Mouse (Mus musculus) MEL (cell line): ENCODE measurements at regions not wholly inside any gene's neighbourhood (a gene's known extent, or its start where the extent isn't known, plus 50 kb on each side); places are given as distances from the start of the nearest gene placed in this dataset.

Experiments used
- DNase-seq: peaks from one replicate; pipeline ENCODE4 v3.0.0; 2011; ENCODE audit warnings: low read depth, low spot score
- H3K27ac ChIP-seq: 2 replicates; pipeline ENCODE4 v1.5.1; 2012; ENCODE audit warnings: low read depth, mild to moderate bottlenecking, control low read depth, low read length, moderate library complexity; ENCODE audit not compliant: control insufficient read depth
- H3K27me3 ChIP-seq, 2 experiments: fragments of 150-350 bp in 1 of 2; sonication (generic) in 1 of 2; 2 replicates each; pipeline ENCODE4 v1.6.1; 2012; ENCODE audit warnings: low read length in 2 of 2, mild to moderate bottlenecking in 2 of 2, improper control_type of control experiment in 1 of 2, moderate library complexity in 1 of 2; ENCODE audit not compliant: insufficient read depth in 2 of 2, control insufficient read depth in 1 of 2
- H3K36me3 ChIP-seq, 2 experiments: 2 replicates each; pipeline ENCODE4 v1.6.1; 2012 to 2014; ENCODE audit warnings: low read length in 2 of 2, improper control_type of control experiment in 1 of 2, inconsistent platforms in 1 of 2, mild to moderate bottlenecking in 1 of 2; ENCODE audit not compliant: insufficient read depth in 2 of 2, control insufficient read depth in 1 of 2
- H3K4me1 ChIP-seq, 2 experiments: fragments of 150-350 bp in 1 of 2; sonication (generic) in 1 of 2; 2 replicates each; pipeline ENCODE4 v1.6.1; 2012; ENCODE audit warnings: low read length in 2 of 2, improper control_type of control experiment in 1 of 2, mild to moderate bottlenecking in 1 of 2; ENCODE audit not compliant: insufficient read depth in 2 of 2, control insufficient read depth in 1 of 2
- H3K4me3 ChIP-seq, 2 experiments: fragments of 150-350 bp in 1 of 2; sonication (generic) in 1 of 2; 2 replicates each; pipeline ENCODE4 v1.5.1; 2012; ENCODE audit warnings: low read depth in 2 of 2, low read length in 2 of 2, mild to moderate bottlenecking in 2 of 2, moderate library complexity in 2 of 2, control low read depth in 1 of 2, improper control_type of control experiment in 1 of 2; ENCODE audit not compliant: control insufficient read depth in 1 of 2, insufficient read depth in 1 of 2
- H3K79me2 ChIP-seq: 2 replicates; pipeline ENCODE4 v1.6.1; 2012; ENCODE audit warnings: mild to moderate bottlenecking, low read length, moderate library complexity; ENCODE audit not compliant: control insufficient read depth, poor library complexity, insufficient read depth
- H3K9ac ChIP-seq: 2 replicates; pipeline ENCODE4 v1.6.1; 2012; ENCODE audit warnings: low read depth, mild to moderate bottlenecking, control low read depth, low read length, moderate library complexity; ENCODE audit not compliant: control insufficient read depth, poor library complexity, severe bottlenecking
- H3K9me3 ChIP-seq: fragments of 150-350 bp; sonication (generic); replicated peaks from 2 replicates; pipeline ENCODE4 v1.6.1; 2012; ENCODE audit warnings: mild to moderate bottlenecking, low read length, improper control_type of control experiment, moderate library complexity; ENCODE audit not compliant: insufficient read depth
- BHLHE40 ChIP-seq: IDR thresholded peaks from 2 replicates; pipeline ENCODE4 v1.6.1; 2012; ENCODE audit warnings: low read depth, mild to moderate bottlenecking, inconsistent platforms, low read length, improper control_type of control experiment, borderline replicate concordance
- CHD1 ChIP-seq: IDR thresholded peaks from 2 replicates; pipeline ENCODE4 v1.6.1; 2012; ENCODE audit warnings: low read depth, mild to moderate bottlenecking, inconsistent platforms, low read length, improper control_type of control experiment
- CTCF ChIP-seq, 3 experiments: IDR thresholded peaks in 2 of 3; conservative IDR thresholded peaks in 1 of 3; 2 replicates each; pipeline ENCODE4 v1.5.1; 2011 to 2012; ENCODE audit warnings: low read length in 3 of 3, low read depth in 2 of 3, mild to moderate bottlenecking in 2 of 3, improper control_type of control experiment in 1 of 3, inconsistent platforms in 1 of 3, mixed read lengths in 1 of 3, moderate library complexity in 1 of 3; ENCODE audit not compliant: control insufficient read depth in 1 of 3, insufficient read depth in 1 of 3, poor library complexity in 1 of 3, severe bottlenecking in 1 of 3
- E2F4 ChIP-seq: IDR thresholded peaks from 2 replicates; pipeline ENCODE4 v1.6.1; 2011; ENCODE audit warnings: low read depth, low read length, improper control_type of control experiment, borderline replicate concordance
- EP300 ChIP-seq, 2 experiments: IDR thresholded peaks; 2 replicates each; pipeline ENCODE4 v1.6.1; 2011; ENCODE audit warnings: improper control_type of control experiment in 2 of 2, low read length in 2 of 2, low read depth in 1 of 2, mild to moderate bottlenecking in 1 of 2
- GATA1 ChIP-seq: IDR thresholded peaks from 2 replicates; pipeline ENCODE4 v1.6.1; 2011; ENCODE audit warnings: low read depth, low read length, improper control_type of control experiment
- HCFC1 ChIP-seq: IDR thresholded peaks from 2 replicates; pipeline ENCODE4 v1.6.1; 2012; ENCODE audit warnings: low read depth, mild to moderate bottlenecking, inconsistent platforms, low read length, improper control_type of control experiment, moderate library complexity
- JUND ChIP-seq: IDR thresholded peaks from 2 replicates; pipeline ENCODE4 v1.6.1; 2011; ENCODE audit warnings: low read depth, mild to moderate bottlenecking, improper control_type of control experiment, low read length
- MAZ ChIP-seq: IDR thresholded peaks from 2 replicates; pipeline ENCODE4 v1.6.1; 2012; ENCODE audit warnings: low read depth, mild to moderate bottlenecking, inconsistent platforms, low read length, improper control_type of control experiment
- MEF2A ChIP-seq: IDR thresholded peaks from 2 replicates; pipeline ENCODE4 v1.6.1; 2014; ENCODE audit warnings: low read depth, mild to moderate bottlenecking, inconsistent platforms, low read length, improper control_type of control experiment; ENCODE audit not compliant: poor library complexity, insufficient replicate concordance, severe bottlenecking; ENCODE audit errors: extremely low read depth
- MYB ChIP-seq: IDR thresholded peaks from 2 replicates; pipeline ENCODE4 v1.6.1; 2011; ENCODE audit warnings: mild to moderate bottlenecking, low read depth, low read length, improper control_type of control experiment
- MYC ChIP-seq: IDR thresholded peaks from 2 replicates; pipeline ENCODE4 v1.6.1; 2011; ENCODE audit warnings: low read depth, mild to moderate bottlenecking, low read length, improper control_type of control experiment, moderate library complexity
- NELFE ChIP-seq: IDR thresholded peaks from 2 replicates; pipeline ENCODE4 v1.6.1; 2011; ENCODE audit warnings: low read depth, low read length, improper control_type of control experiment
- NRF1 ChIP-seq: IDR thresholded peaks from 2 replicates; pipeline ENCODE4 v1.6.1; 2014; ENCODE audit warnings: low read depth, mild to moderate bottlenecking, inconsistent platforms, low read length, improper control_type of control experiment, moderate library complexity; ENCODE audit not compliant: poor library complexity, insufficient read depth, severe bottlenecking
- POLR2A ChIP-seq, 2 experiments: IDR thresholded peaks; 2 replicates each; pipeline ENCODE4 v1.6.1; 2011 to 2012; ENCODE audit warnings: low read length in 2 of 2, mild to moderate bottlenecking in 2 of 2, control low read depth in 1 of 2, improper control_type of control experiment in 1 of 2, low read depth in 1 of 2, moderate library complexity in 1 of 2; ENCODE audit not compliant: control insufficient read depth in 1 of 2, insufficient read depth in 1 of 2, poor library complexity in 1 of 2
- POLR2AphosphoS2 ChIP-seq: IDR thresholded peaks from 2 replicates; pipeline ENCODE4 v1.6.1; 2011; ENCODE audit warnings: low read length, improper control_type of control experiment
- POLR2AphosphoS5 ChIP-seq: IDR thresholded peaks from 2 replicates; pipeline ENCODE4 v1.6.1; 2012; ENCODE audit warnings: low read depth, borderline replicate concordance, mild to moderate bottlenecking, inconsistent platforms, low read length, moderate library complexity, mixed read lengths
- RCOR1 ChIP-seq: IDR thresholded peaks from 2 replicates; pipeline ENCODE4 v1.6.1; 2012; ENCODE audit warnings: low read depth, mild to moderate bottlenecking, inconsistent platforms, low read length, improper control_type of control experiment
- SMC3 ChIP-seq: IDR thresholded peaks from 2 replicates; pipeline ENCODE4 v1.6.1; 2011; ENCODE audit warnings: low read depth, low read length, improper control_type of control experiment
- TBP ChIP-seq: IDR thresholded peaks from 2 replicates; pipeline ENCODE4 v1.8.0; 2011; ENCODE audit warnings: low read depth, low read length, improper control_type of control experiment
- UBTF ChIP-seq: IDR thresholded peaks from 2 replicates; pipeline ENCODE4 v1.6.1; 2012; ENCODE audit warnings: low read depth, mild to moderate bottlenecking, inconsistent platforms, low read length, improper control_type of control experiment, moderate library complexity, borderline replicate concordance; ENCODE audit not compliant: insufficient read depth
- ZC3H11A ChIP-seq: IDR thresholded peaks from 2 replicates; pipeline ENCODE4 v1.6.1; 2012; ENCODE audit warnings: low read depth, mild to moderate bottlenecking, inconsistent platforms, low read length, improper control_type of control experiment
- ZKSCAN1 ChIP-seq: IDR thresholded peaks from 2 replicates; pipeline ENCODE4 v1.6.1; 2012; ENCODE audit warnings: low read depth, mild to moderate bottlenecking, inconsistent platforms, low read length, improper control_type of control experiment, moderate library complexity

GRCm38 (mm10) chr16:51334972-51335371, 696.1 kb upstream of the Cblb start:
- no peaks in the 10 kb centered on the region for H3K79me2 ChIP-seq
- no peaks in the 10 kb centered on the region for H3K36me3 ChIP-seq
- DNase-seq, result no peak
- H3K27ac ChIP-seq, result no peak overlapping the region
- H3K9ac ChIP-seq, result no peak overlapping the region
- no peaks in the 10 kb centered on the region for H3K4me1 ChIP-seq
- no peak overlapping the region for H3K4me3 ChIP-seq
- TF ChIP-seq CHD1 (no peak), EP300 (IDR thresholded peaks at IDR 0.05; ENCODE audit: low read depth in 1 of 2, low read length in 2 of 2) (no peak), ZC3H11A (no peak), BHLHE40 (no peak), POLR2AphosphoS5 (no peak), SMC3 (no peak), RCOR1 (no peak), NRF1 (no peak), GATA1 (no peak), JUND (no peak), MYB (no peak), E2F4 (no peak), UBTF (no peak), MEF2A (no peak), CTCF (IDR thresholded peaks at IDR 0.05 in 2 of 3, conservative IDR thresholded peaks at IDR 0.05 in 1 of 3; ENCODE audit: control insufficient read depth in 1 of 3, insufficient read depth in 1 of 3, low read depth in 2 of 3, low read length in 3 of 3, poor library complexity in 1 of 3, severe bottlenecking in 1 of 3) (no peak), ZKSCAN1 (no peak), POLR2AphosphoS2 (no peak), MAZ (no peak), TBP (no peak)
- H3K27me3 ChIP-seq, result no peaks in the 10 kb centered on the region; a peak in 1 of 4 replicates
- H3K9me3 ChIP-seq, result no peaks in the 10 kb centered on the region

DNA sequence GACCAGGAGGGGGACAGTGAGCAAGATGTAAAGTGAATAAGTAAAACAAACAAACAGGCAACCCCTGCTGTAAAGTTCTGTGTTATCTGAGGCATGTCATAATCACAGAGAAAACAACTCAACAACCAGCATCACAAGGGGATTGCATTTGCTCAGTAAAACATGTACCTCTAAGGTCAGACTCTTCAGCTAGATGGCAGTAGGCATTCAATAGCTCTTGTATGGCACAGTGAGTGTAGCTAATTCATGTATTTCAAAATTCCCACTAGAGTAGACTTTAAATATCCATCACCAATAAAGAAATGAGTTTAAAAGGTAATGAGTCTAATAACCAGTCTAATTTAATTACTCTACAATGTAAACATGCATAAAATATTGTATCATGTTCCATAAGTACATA, 683.9 kb upstream of the Cblb start:
- Histone ChIP-seq H3K27ac (no peak overlapping the region), H3K4me3 (no peak overlapping the region), H3K9me3 (no peaks in the 10 kb centered on the region), H3K4me1 (no peaks in the 10 kb centered on the region), H3K36me3 (no peaks in the 10 kb centered on the region), H3K9ac (no peak overlapping the region), H3K79me2 (no peaks in the 10 kb centered on the region), H3K27me3 (no peaks in the 10 kb centered on the region)
- TF ChIP-seq UBTF (no peak), POLR2A (IDR thresholded peaks at IDR 0.05; ENCODE audit: control insufficient read depth in 1 of 2, insufficient read depth in 1 of 2, low read depth in 1 of 2, low read length in 2 of 2, poor library complexity in 1 of 2) (no peak), NELFE (no peak), GATA1 (no peak), HCFC1 (no peak), BHLHE40 (no peak), MYC (no peak)
- DNase-seq, result no peak
